Mouse (Mus musculus): ENCODE measurements around the gene P3h2. TPM values are rescaled to one million over a fixed set of nuclear protein-coding genes. Genes with fewer than 3 reads are reported as not detected.

Gene P3h2
- polyA plus RNA-seq, 1 experiment from 2014 or later, result 2.9 TPM

DNA sequence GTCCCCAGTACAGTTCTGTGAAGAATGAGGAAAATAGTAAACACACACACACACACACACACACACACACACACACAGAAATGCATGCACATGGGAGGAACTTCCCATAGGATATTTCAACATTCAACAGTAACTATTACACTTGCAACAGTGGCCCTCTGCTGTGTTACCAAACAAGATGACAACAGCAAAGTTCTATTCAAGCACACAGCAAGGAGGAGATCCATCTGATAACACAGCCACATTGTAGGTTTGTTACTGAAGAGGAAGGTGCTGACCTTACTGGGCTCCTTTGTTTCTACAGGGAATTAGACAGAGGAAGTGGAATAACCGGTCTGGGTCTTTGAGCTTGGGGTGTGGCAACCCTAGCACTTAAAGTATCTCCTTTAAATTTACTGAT is 157.5 kb downstream of the P3h2 start:
- Histone ChIP-seq H3K4me3 (ENCODE audit: low read depth, low read length) (no peak overlapping the region), H3K27ac (ENCODE audit: low read depth, low read length) (no peak overlapping the region), H3K9me3 (ENCODE audit: control insufficient read depth, low read length) (no peaks in the 10 kb centered on the region), H3K9ac (ENCODE audit: low read depth, low read length) (no peak overlapping the region), H3K36me3 (ENCODE audit: control insufficient read depth, insufficient read depth, low read length) (no peaks in the 10 kb centered on the region), H3K27me3 (replicated peaks; ENCODE audit: control insufficient read depth, insufficient read depth, low read length) (no peaks in the 10 kb centered on the region), H3K4me1 (replicated peaks; ENCODE audit: control insufficient read depth, insufficient read depth, low read length) (no peaks in the 10 kb centered on the region), H3K4me2 (no peak overlapping the region)
- ATAC-seq (replicated peaks; ENCODE audit: low FRiP score), result no peak
- DNase-seq (ENCODE audit: low spot score), result no peak
- WGBS, result 43% methylated on average over 1 of the region's 1 CpGs

DNA sequence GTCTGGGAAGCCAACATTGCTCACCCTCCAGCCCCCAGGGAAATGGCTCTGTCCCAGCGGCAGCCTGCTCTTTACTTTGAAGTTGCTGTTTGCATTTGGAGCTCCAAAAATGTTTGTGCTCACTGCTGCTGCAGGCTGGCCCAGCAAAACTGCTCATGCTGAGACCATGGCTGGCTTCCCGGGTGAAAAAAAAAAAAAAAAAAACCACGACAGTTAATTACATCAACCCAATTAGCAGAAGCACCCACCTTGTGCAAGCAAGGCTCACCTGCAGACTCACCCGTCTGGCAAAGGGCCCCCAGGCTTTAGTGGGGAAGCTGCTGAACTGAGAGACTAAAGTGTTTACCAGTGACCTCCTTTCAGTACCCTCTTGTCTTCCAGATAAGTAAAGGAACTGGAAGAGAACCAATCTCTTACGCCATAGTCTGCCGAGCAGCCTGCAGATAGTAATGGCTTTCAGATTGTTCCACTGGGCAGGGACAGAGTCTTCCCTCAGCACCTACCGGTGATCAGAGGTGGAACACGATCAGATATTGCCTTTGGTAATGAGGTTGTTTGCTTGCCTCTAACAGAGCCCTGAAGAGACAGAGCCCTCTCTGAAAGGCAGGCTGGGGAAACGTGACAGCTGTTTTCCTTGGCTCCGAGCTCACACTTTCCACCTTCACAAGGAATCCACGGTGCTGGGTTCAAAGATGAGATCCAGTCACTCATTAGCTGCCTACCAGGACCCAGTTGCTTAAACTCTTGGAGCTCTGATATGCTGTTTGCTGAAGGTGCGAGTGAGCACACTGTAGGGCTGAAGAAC is 160.2 kb downstream of the P3h2 start:
- Histone ChIP-seq H3K4me3 (ENCODE audit: low read depth, low read length) (no peak overlapping the region), H3K36me3 (ENCODE audit: control insufficient read depth, insufficient read depth, low read length) (no peaks in the 10 kb centered on the region), H3K4me2 (no peak overlapping the region), H3K27ac (ENCODE audit: low read depth, low read length) (no peak overlapping the region), H3K27me3 (replicated peaks; ENCODE audit: control insufficient read depth, insufficient read depth, low read length) (no peaks in the 10 kb centered on the region), H3K9ac (ENCODE audit: low read depth, low read length) (no peak overlapping the region), H3K4me1 (replicated peaks; ENCODE audit: control insufficient read depth, insufficient read depth, low read length) (no peaks in the 10 kb centered on the region), H3K9me3 (ENCODE audit: control insufficient read depth, low read length) (no peaks in the 10 kb centered on the region)
- 36% methylated on average over 12 of the region's 12 CpGs for WGBS
- no peak for ATAC-seq (replicated peaks; ENCODE audit: low FRiP score)
- DNase-seq (ENCODE audit: low spot score), result no peak

DNA sequence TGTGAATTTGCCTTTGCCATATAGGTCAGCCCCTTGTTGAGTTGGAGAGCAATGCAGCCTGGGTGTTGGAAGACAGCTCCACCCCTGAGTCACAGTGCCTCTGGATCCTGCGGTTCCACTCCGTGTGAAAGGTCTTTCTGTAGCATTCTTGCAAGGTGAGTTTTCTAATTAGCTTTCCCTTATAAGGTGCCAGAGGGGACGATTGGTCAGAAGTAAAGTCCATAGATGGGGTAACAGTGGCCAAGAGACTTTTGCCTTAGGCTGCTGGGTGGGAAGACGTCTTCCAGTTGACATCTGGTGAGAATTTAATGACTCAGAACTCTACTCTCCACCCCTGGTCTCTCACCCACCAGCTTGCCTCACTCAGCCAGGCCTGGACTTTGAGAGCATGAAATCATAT is 163.3 kb downstream of the P3h2 start:
- H3K27ac ChIP-seq (ENCODE audit: low read depth, low read length), result no peak overlapping the region
- no peaks in the 10 kb centered on the region for H3K36me3 ChIP-seq (ENCODE audit: control insufficient read depth, insufficient read depth, low read length)
- H3K9me3 ChIP-seq (ENCODE audit: control insufficient read depth, low read length), result no peaks in the 10 kb centered on the region
- no peak overlapping the region for H3K4me3 ChIP-seq (ENCODE audit: low read depth, low read length)
- H3K4me1 ChIP-seq (replicated peaks; ENCODE audit: control insufficient read depth, insufficient read depth, low read length), result no peaks in the 10 kb centered on the region
- H3K4me2 ChIP-seq, result no peak overlapping the region
- ATAC-seq (replicated peaks; ENCODE audit: low FRiP score) (no peak), DNase-seq (ENCODE audit: low spot score) (no peak)
- H3K27me3 ChIP-seq (replicated peaks; ENCODE audit: control insufficient read depth, insufficient read depth, low read length), result no peaks in the 10 kb centered on the region
- no peak overlapping the region for H3K9ac ChIP-seq (ENCODE audit: low read depth, low read length)
- 62% methylated on average over 4 of the region's 4 CpGs for WGBS

DNA sequence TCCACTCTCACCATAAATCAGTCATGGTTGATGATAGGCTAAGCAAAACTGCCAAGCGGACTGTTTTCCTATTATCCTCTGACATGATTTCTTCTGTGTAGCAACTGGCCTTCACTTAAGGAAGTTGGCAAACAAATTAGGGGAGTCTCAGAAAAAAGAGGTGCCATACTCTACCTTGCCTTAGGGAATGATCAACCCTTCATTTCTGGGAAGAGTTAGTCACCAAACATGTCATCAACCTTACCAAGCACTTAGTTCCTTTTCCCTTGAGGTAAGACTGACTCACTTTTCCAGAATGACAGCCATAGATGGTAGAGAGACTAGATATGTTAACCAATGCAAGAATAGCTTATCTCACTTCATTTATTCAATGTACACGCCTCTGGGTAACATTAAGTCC is 171.4 kb downstream of the P3h2 start:
- H3K9ac ChIP-seq (ENCODE audit: low read depth, low read length), result no peak overlapping the region
- H3K4me3 ChIP-seq (ENCODE audit: low read depth, low read length), result no peak overlapping the region
- H3K27me3 ChIP-seq (replicated peaks; ENCODE audit: control insufficient read depth, insufficient read depth, low read length), result no peaks in the 10 kb centered on the region
- H3K9me3 ChIP-seq (ENCODE audit: control insufficient read depth, low read length), result no peaks in the 10 kb centered on the region
- H3K36me3 ChIP-seq (ENCODE audit: control insufficient read depth, insufficient read depth, low read length), result no peaks in the 10 kb centered on the region
- no peaks in the 10 kb centered on the region for H3K4me1 ChIP-seq (replicated peaks; ENCODE audit: control insufficient read depth, insufficient read depth, low read length)
- DNase-seq (ENCODE audit: low spot score), result no peak
- H3K27ac ChIP-seq (ENCODE audit: low read depth, low read length), result no peak overlapping the region
- no peak for ATAC-seq (replicated peaks; ENCODE audit: low FRiP score)
- WGBS, result 73% methylated on average over 2 of the region's 2 CpGs
- H3K4me2 ChIP-seq, result no peak overlapping the region

DNA sequence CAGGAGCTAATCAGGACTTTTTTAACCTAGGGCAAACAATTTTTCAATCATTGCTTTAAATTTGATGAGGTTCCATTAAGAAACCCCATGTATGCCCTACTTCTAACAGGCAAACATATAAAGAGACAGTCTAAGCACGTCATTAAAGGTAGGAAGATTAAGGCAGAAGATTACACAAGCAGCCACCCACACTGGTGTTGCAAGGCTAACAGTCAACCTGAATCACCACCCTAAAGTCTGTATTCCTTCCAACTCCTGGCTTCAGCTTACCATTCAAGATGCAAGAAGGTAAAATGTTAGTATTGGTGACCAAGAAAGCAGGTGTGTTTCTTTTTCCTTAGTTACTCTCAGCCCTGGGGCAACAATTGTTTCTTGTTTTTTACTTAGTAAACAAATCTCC is 193.4 kb downstream of the P3h2 start:
- DNase-seq (ENCODE audit: low spot score) (no peak), ATAC-seq (replicated peaks; ENCODE audit: low FRiP score) (no peak)
- Histone ChIP-seq H3K9me3 (ENCODE audit: control insufficient read depth, low read length) (no peaks in the 10 kb centered on the region), H3K4me2 (no peak overlapping the region), H3K9ac (ENCODE audit: low read depth, low read length) (no peak overlapping the region), H3K27ac (ENCODE audit: low read depth, low read length) (no peak overlapping the region), H3K4me1 (replicated peaks; ENCODE audit: control insufficient read depth, insufficient read depth, low read length) (no peaks in the 10 kb centered on the region), H3K27me3 (replicated peaks; ENCODE audit: control insufficient read depth, insufficient read depth, low read length) (no peaks in the 10 kb centered on the region), H3K36me3 (ENCODE audit: control insufficient read depth, insufficient read depth, low read length) (no peaks in the 10 kb centered on the region), H3K4me3 (ENCODE audit: low read depth, low read length) (no peak overlapping the region)
- WGBS, result 57% methylated on average over 1 of the region's 1 CpGs
